Mouse (Mus musculus): ENCODE measurements around the gene 0610040J01Rik.

- no peak for TF ChIP-seq FLI1 (IDR thresholded peaks at IDR 0.05; ENCODE audit: low read length)
- no peak for TF ChIP-seq GATA1 (IDR thresholded peaks at IDR 0.05; ENCODE audit: borderline replicate concordance, low read length)
Observed at GRCm38 (mm10) chr5:63891241-63891640, 79.1 kb downstream of the 0610040J01Rik start.

Data from megakaryocyte, embryonic 14.5 days (primary cell).